ENCODE assay signal across 12 mouse cellular contexts in the genomic region with DNA sequence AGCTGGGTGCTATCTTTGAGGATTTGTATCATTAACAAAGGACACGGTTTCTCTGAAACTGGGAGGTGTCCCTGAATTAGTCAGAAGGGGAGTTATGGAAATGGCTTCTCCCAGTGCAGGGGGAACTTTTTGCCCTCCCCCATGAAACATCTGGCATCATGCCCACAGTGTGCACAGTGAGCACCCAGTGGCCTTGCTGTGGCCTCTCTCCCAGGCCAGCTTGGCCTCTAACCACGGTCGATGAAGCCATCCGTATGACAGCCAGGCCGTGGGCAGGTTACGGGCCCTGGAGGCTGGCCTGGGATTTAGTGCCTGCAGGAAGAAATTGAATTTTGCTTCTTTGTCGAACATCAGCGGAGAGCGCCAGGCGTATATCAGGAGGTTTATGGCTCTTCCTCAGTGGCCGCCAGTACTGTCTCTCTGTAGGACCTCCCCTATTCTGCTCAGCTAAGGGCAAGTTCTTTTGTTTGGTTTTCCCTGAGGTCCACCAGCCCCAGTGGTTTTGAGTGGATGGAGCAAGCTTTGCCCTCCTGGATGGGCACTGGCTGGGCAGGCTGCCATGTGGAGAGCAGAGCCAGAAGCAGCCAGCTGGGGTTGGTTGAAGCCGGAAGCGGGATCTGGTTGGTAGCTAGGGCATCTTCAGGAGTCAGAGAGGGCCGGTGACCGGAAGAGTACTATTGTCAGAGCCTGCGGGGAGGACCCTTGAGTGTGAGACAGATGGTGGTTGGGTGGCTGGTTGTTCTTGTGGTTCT. TPM values are rescaled to one million over a fixed set of nuclear protein-coding genes. Genes with fewer than 3 reads are reported as not detected.
DNase-seq lines count a peak whose midpoint lies in the region; ATAC-seq and TF ChIP-seq lines count a peak whose summit lies in the region.
"Had no signal": no experiment of that assay in that cellular context is flagged by ENCODE, and none has a peak within 500 bp of the region (broad histone marks: within the 10 kb centered on the region; RNA-seq: fewer than 3 reads in every experiment).

No protein-coding gene starts in this region.

- no peak for TF ChIP-seq CTCF in lung, postnatal 0 days (IDR thresholded peaks at IDR 0.05)

- no peak overlapping the region for H3K9ac ChIP-seq in embryonic facial prominence, embryonic 11.5 days (replicated peaks; ENCODE audit: low read length)
- no peak overlapping the region for H3K9ac ChIP-seq in lung, postnatal 0 days (replicated peaks; ENCODE audit: low read depth)
- no peak overlapping the region for H3K9ac ChIP-seq in forebrain, embryonic 16.5 days (replicated peaks; ENCODE audit: low read depth, low read length)

- H3K36me3 ChIP-seq in embryonic facial prominence, embryonic 11.5 days (replicated peaks; ENCODE audit: control insufficient read depth, insufficient read depth, low read depth, low read length) = no peaks in the 10 kb centered on the region
- H3K36me3 ChIP-seq in embryonic facial prominence, embryonic 10.5 days (replicated peaks) = 0 out of 2 replicates have a peak, but pooled peaks cover 3% of the 10 kb centered on the region
- H3K36me3 ChIP-seq in lung, postnatal 0 days (ENCODE audit: insufficient read depth, low read length) = no peaks in the 10 kb centered on the region
- H3K36me3 ChIP-seq in forebrain, embryonic 16.5 days (ENCODE audit: control insufficient read depth, insufficient read depth) = no peaks in the 10 kb centered on the region

- H3K4me3 ChIP-seq in embryonic facial prominence, embryonic 11.5 days (ENCODE audit: low read depth, low read length) = no peak overlapping the region
- no peak overlapping the region for H3K4me3 ChIP-seq in embryonic facial prominence, embryonic 10.5 days
- H3K4me3 ChIP-seq in lung, postnatal 0 days (ENCODE audit: low read depth, low read length) = no peak overlapping the region
- H3K4me3 ChIP-seq in forebrain, embryonic 16.5 days (replicated peaks; ENCODE audit: low read length) = no peak overlapping the region
- H3K4me3 ChIP-seq: heart, adult 2 months; megakaryocyte, embryonic 14.5 days had no signal

- H3K4me2 ChIP-seq in embryonic facial prominence, embryonic 11.5 days (ENCODE audit: low read depth, low read length) = no peak overlapping the region
- H3K4me2 ChIP-seq in lung, postnatal 0 days (replicated peaks; ENCODE audit: low read depth, low read length) = no peak overlapping the region
- no peak overlapping the region for H3K4me2 ChIP-seq in forebrain, embryonic 16.5 days (ENCODE audit: low read length)

- ATAC-seq in embryonic facial prominence, embryonic 11.5 days (replicated peaks; ENCODE audit: insufficient number of reproducible peaks, low FRiP score, low TSS enrichment, low read depth) = 0 out of 2 replicates have a peak, but pooled peaks have one; percentile 18
- ATAC-seq in lung, postnatal 0 days = 0 out of 2 replicates have a peak, but pooled peaks have one; percentile 19
- 0 out of 2 replicates have a peak, but pooled peaks have one; percentile 18 for ATAC-seq in forebrain, embryonic 16.5 days
- no peak for ATAC-seq in frontal cortex, adult (ENCODE audit: low TSS enrichment)
- ATAC-seq: intestine, embryonic 16.5 days had no signal

- DNase-seq in embryonic facial prominence, embryonic 11.5 days (ENCODE audit: low spot score) = no peak
- no peak for DNase-seq in embryonic facial prominence, embryonic 10.5 days (ENCODE audit: low spot score)
- no peak for DNase-seq in lung, postnatal 0 days (ENCODE audit: low spot score)
- no peak for DNase-seq in lung, postnatal 10 days
- DNase-seq in right cerebral cortex, postnatal 14 days = peak; percentile 69
- DNase-seq in testis, postnatal 14 days (ENCODE audit: low spot score) = no peak
- DNase-seq: heart, adult 2 months; spleen, adult 18-20 months had no signal

- TF ChIP-seq EP300 in lung, postnatal 0 days (IDR thresholded peaks at IDR 0.05) = no peak

- 91% methylated on average over 16 of the region's 16 CpGs for WGBS in embryonic facial prominence, embryonic 11.5 days
- WGBS in embryonic facial prominence, embryonic 10.5 days = 92% methylated on average over 16 of the region's 16 CpGs
- 83% methylated on average over 16 of the region's 16 CpGs for WGBS in lung, postnatal 0 days
- WGBS in forebrain, embryonic 16.5 days = 76% methylated on average over 16 of the region's 16 CpGs

- H3K27ac ChIP-seq in embryonic facial prominence, embryonic 11.5 days (replicated peaks; ENCODE audit: low read depth, low read length) = no peak overlapping the region
- H3K27ac ChIP-seq in embryonic facial prominence, embryonic 10.5 days (replicated peaks) = no peak overlapping the region
- H3K27ac ChIP-seq in lung, postnatal 0 days (ENCODE audit: low read length) = no peak overlapping the region
- peak overlapping the region; percentile 73; the same call in 1 of the 2 replicates for H3K27ac ChIP-seq in forebrain, embryonic 16.5 days (ENCODE audit: low read length)
- H3K27ac ChIP-seq: heart, adult 2 months had no signal

- H3K4me1 ChIP-seq in embryonic facial prominence, embryonic 11.5 days (ENCODE audit: control insufficient read depth, insufficient read depth, low read length) = no peaks in the 10 kb centered on the region
- H3K4me1 ChIP-seq in embryonic facial prominence, embryonic 10.5 days = peaks cover 23% of the 10 kb centered on the region
- H3K4me1 ChIP-seq in lung, postnatal 0 days (ENCODE audit: insufficient read depth, low read depth, low read length) = no peaks in the 10 kb centered on the region
- peaks cover 37% of the 10 kb centered on the region for H3K4me1 ChIP-seq in forebrain, embryonic 16.5 days (replicated peaks; ENCODE audit: control insufficient read depth, insufficient read depth, low read length)
- H3K4me1 ChIP-seq: megakaryocyte, embryonic 14.5 days had no signal

- H3K9me3 ChIP-seq in embryonic facial prominence, embryonic 11.5 days (replicated peaks; ENCODE audit: control insufficient read depth, low read length) = no peaks in the 10 kb centered on the region
- no peaks in the 10 kb centered on the region for H3K9me3 ChIP-seq in embryonic facial prominence, embryonic 10.5 days
- no peaks in the 10 kb centered on the region for H3K9me3 ChIP-seq in lung, postnatal 0 days (ENCODE audit: low read length)
- H3K9me3 ChIP-seq in forebrain, embryonic 16.5 days (ENCODE audit: control insufficient read depth, low read length) = no peaks in the 10 kb centered on the region
- H3K9me3 ChIP-seq: megakaryocyte, embryonic 14.5 days had no signal

- 0 out of 2 replicates have a peak, but pooled peaks cover 1% of the 10 kb centered on the region for H3K27me3 ChIP-seq in embryonic facial prominence, embryonic 11.5 days (ENCODE audit: control insufficient read depth, insufficient read depth, low read length)
- H3K27me3 ChIP-seq in embryonic facial prominence, embryonic 10.5 days (replicated peaks; ENCODE audit: low read depth, poor library complexity, severe bottlenecking) = peaks cover 96% of the 10 kb centered on the region
- no peaks in the 10 kb centered on the region for H3K27me3 ChIP-seq in lung, postnatal 0 days (replicated peaks; ENCODE audit: insufficient read depth, low read length)
- H3K27me3 ChIP-seq in forebrain, embryonic 16.5 days (replicated peaks; ENCODE audit: control insufficient read depth, insufficient read depth, low read length) = no peaks in the 10 kb centered on the region

RNA-seq across cellular contexts. Expression of gene Adgrb2, which starts 9.4 kb away (rescaled TPM):
- polyA plus RNA-seq in embryonic facial prominence, embryonic 11.5 days (2014; fragmentation: Nextera tagmentation; extraction: Ambion mirVana) = 2.1 and 2.2 TPM in 2 replicates
- 1.1 and 1.2 TPM in 2 replicates for polyA plus RNA-seq in embryonic facial prominence, embryonic 10.5 days (2016; fragmentation: Nextera tagmentation; extraction: Ambion mirVana)
- 0.21 and 0.33 TPM in 2 replicates for polyA plus RNA-seq in lung, postnatal 0 days (2015; fragmentation: Nextera tagmentation; extraction: Ambion mirVana)
- polyA plus RNA-seq in forebrain, embryonic 16.5 days (2015; fragmentation: Nextera tagmentation; extraction: Ambion mirVana) = 9.6 and 12.2 TPM in 2 replicates

RNA-seq across cellular contexts. Expression of gene Col16a1, which starts 53.5 kb away (rescaled TPM):
- polyA plus RNA-seq in embryonic facial prominence, embryonic 11.5 days (2014; fragmentation: Nextera tagmentation; extraction: Ambion mirVana) = 5.6 and 8.9 TPM in 2 replicates
- 4.7 and 7.2 TPM in 2 replicates for polyA plus RNA-seq in embryonic facial prominence, embryonic 10.5 days (2016; fragmentation: Nextera tagmentation; extraction: Ambion mirVana)
- polyA plus RNA-seq in lung, postnatal 0 days (2015; fragmentation: Nextera tagmentation; extraction: Ambion mirVana) = 26.2 and 30.1 TPM in 2 replicates
- 7.4 and 8.7 TPM in 2 replicates for polyA plus RNA-seq in forebrain, embryonic 16.5 days (2015; fragmentation: Nextera tagmentation; extraction: Ambion mirVana)
